Mouse (Mus musculus): ENCODE data around the gene Cyp3a59. TPM values are rescaled to one million over a fixed set of nuclear protein-coding genes. Genes with fewer than 3 reads are reported as not detected.

The Cyp3a59 gene
- polyA plus RNA-seq (2021; fragmentation: Nextera tagmentation), result not detected in 2 replicates
- long read RNA-seq, experiment 1, result 0 reads
- long read RNA-seq, experiment 2, result 0 reads

DNA sequence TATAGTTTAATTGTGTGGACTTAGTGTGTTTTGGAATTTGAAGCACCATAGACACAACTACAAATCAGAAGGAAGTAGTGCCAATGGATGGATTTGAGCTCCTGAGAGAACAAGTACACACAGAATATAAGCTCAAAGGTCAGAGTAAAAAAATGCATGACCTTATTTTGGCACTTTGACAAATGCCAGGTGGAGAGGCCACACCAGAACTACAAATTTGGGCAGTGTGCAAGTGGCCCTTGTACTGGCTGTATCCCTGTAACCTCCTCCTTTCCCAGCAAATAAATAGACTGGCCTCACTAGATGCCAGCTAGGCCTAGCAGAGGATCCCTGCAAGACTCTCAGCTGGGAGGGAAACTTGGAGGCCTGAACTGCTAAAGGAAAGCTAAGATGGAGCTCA, at the start of gene Cyp3a59:
Gene Cyp3a59 (plus strand): TSS at position 313 of the 400 bp plus-strand sequence.

DNA sequence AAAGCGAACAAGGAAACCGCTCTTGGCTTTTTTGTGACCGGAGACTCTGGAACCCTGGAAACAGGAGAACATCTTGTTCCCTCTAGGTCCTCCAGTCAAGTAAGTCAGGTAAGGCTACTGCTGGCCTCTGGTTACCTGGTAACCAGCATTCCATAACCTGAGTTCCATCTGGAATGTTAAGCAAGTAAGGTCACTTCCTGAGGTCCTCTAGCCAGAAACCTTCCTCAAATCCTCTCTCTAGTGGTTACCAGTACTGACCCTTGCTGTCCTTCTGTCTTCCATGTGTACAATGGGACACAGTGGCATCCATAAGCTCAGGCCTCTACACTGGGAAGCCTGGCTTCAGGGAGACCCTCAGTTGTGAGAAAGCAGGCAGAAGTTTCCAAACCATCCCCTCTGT, 81.4 kb downstream of the Cyp3a59 start, which contains the start of gene Gm5565:
Gene Gm5565 (minus strand): TSS at position 101 of the 400 bp plus-strand sequence.

Other genes with a start within 250 kb of the Cyp3a59 start
- not detected in 2 replicates for gene Cyp3a11, start 199.3 kb upstream of the Cyp3a59 start, polyA plus RNA-seq (2021; fragmentation: Nextera tagmentation)
- gene Cyp3a25, start 69.6 kb upstream of the Cyp3a59 start, polyA plus RNA-seq (2021; fragmentation: Nextera tagmentation), result not detected in 2 replicates
- gene Gm5565, start 81.3 kb downstream of the Cyp3a59 start, polyA plus RNA-seq (2021; fragmentation: Nextera tagmentation), result not detected in 2 replicates
- not detected in 2 replicates for gene Gm6309, start 91.5 kb downstream of the Cyp3a59 start, polyA plus RNA-seq (2021; fragmentation: Nextera tagmentation)
- not detected in 2 replicates for gene 1700001J03Rik, start 106.0 kb downstream of the Cyp3a59 start, polyA plus RNA-seq (2021; fragmentation: Nextera tagmentation)
- gene Rnf6, start 142.3 kb downstream of the Cyp3a59 start, polyA plus RNA-seq (2021; fragmentation: Nextera tagmentation), result 34.0 and 35.3 TPM in 2 replicates
- 3.2 and 3.4 TPM in 2 replicates for gene Cdk8, start 152.0 kb downstream of the Cyp3a59 start, polyA plus RNA-seq (2021; fragmentation: Nextera tagmentation)